Mouse (Mus musculus) neutrophil, adult 65 days (primary cell): ENCODE measurements around the gene Mup22. TPM values are rescaled to one million over a fixed set of nuclear protein-coding genes. Genes with fewer than 3 reads are reported as not detected.

Experiments used
- total RNA-seq: library from RNA; stranded (reverse); gene quantifications from 2 replicates; pipeline ENCODE4 v1.2.4, GENCODE M21; 2023

Mup22 gene
- not detected in 2 replicates for total RNA-seq

DNA sequence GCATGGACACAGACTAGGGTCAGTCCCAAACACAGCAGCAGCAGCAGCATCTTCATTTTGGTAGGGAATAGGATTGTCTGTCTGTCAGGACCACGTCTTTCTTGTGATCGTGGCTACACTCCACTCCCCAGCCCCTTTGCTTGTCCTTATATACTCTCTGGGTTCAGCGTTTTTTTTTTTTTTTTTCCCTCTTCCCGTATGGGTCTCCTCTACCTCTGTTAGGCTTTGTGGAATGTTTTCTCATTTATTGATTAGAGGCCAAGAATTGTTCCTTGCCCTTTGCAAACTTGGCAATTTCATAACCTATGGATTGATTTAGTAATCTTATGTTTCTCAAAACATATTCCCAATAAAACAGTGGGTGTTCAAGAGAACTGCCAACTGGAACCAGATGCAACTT lies at the start of gene Mup22:
TSS of gene Mup22 (minus strand) at position 101 of the 400 bp plus-strand sequence.

Other genes starting within 250 kb of the Mup22 start
- gene Mup10, start 239.3 kb downstream of the Mup22 start, total RNA-seq: not detected in 2 replicates
- gene Mup11, start 159.1 kb downstream of the Mup22 start, total RNA-seq: not detected in 2 replicates
- gene Mup12, start 80.1 kb downstream of the Mup22 start, total RNA-seq: not detected in 2 replicates